Mouse (Mus musculus): ENCODE results near the gene Anks1b.
A peak's percentile ranks its signal among the peaks of the same experiment; 100 is the strongest.

The Anks1b gene

DNA sequence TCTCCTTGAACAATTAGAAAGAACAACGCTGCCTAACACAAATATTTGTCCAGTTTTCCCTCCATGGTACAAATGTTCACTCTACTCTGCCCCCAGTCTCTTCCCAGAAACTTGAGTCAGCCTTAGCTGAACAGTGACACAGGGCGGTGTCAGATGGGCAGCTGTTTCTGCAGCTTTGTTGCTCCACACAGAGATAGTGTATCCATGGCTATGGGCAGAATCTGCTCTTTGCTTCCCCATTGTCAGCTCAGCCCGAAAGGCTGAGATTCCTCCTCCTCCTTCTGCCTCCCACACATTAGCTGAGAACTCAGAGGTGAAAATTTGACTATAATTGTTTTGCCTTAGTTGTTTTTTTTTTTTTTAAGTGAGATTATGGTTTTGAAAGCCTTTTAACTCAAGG is 1024.6 kb downstream of the Anks1b start:
- DNase-seq, result no peak

DNA sequence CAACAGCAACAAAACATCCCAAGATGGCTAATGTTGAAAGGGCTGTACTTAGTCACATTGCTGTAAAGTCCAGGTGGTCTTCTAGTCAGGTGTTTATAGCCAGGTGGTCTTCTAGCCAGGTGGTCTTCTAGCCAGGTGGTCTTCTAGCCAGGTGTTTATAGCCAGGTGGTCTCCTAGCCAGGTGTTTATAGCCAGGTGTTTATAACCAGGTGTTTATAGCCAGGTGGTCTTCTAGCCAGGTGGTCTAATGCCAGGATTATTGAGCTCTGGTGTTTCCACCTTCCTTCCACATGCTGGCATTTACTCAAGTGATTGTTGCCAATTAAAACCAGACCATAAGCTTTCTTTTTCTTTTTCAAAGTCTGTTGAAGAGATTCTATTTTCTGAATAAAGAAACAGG is 1030.9 kb downstream of the Anks1b start:
- no peak for DNase-seq

DNA sequence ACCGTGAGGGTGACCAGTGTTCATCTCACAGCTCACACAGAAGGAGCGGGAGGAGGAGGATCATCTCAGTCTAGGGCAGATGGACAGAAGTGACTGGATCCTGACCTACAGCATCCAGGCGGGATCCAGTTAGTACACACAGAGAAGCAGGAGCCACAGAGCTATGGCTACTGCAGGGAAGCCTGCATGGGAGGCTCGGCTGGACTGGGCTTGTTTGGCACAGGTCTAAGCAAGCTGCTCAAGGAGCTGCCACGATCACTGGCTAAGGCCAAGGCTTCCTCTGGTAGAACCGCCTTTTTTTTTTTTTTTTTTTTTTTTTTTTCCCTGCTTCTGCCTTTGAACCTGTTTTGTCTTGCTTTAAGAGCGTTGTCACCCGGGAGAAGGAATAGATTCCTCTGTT is 1034.1 kb downstream of the Anks1b start:
- no peak for DNase-seq

DNA sequence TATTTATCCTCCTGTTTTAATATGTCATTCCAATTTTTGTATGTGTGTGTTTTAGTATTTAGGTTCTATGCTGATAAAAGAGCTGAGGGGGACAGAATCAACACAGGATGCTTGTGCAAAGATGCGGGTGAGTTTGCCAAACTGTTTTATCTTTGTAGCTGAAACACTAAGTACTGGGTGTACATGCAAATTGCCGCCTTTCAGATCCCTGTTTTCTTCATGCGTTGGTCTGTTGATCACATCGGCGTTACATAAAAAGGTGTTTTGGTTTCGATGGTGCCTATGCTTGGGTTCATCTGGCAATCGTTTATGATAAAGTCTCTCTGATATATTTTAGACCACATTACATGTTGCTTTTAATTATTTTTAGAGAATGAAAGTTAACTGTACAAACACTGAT is 1050.2 kb downstream of the Anks1b start:
- DNase-seq, result no peak

DNA sequence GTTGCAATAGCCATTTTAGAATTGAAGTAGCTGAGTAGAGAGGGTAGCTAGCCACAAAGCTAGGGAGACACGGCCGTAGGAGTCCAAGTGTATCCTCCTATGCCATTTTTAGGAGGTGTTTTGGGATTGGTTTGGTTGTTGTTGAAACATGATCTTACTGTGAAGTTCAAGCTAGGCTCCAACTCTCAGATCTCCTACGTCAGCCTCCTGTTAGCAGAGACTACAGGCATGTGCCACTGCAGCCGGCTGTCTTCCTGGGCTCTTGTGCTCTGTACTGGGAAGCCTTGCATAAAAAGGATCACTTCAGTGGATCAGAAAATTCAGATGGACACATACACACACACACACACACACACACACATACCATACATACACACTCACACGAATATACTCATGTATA is 1059.8 kb downstream of the Anks1b start:
- no peak for DNase-seq

DNA sequence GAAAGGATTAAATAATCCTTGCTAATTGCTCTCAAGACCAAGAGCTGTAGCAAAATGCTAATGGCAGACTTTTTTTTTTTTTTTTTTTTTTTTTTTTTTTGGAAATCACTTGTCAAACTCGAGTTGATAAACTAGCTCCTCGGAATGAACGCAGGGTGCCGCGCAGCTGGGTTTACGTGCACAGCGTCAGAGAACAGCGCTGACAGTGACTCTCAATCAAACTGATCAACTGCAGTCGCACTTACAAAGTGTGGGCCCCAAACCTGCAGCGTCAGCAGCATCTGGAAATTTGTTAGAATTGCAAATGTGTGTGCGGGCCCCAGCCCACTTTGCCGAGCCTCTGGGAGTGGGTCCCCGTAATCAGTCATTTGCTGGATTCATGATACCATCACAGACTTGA is 1061.4 kb downstream of the Anks1b start:
- DNase-seq, result no peak

DNA sequence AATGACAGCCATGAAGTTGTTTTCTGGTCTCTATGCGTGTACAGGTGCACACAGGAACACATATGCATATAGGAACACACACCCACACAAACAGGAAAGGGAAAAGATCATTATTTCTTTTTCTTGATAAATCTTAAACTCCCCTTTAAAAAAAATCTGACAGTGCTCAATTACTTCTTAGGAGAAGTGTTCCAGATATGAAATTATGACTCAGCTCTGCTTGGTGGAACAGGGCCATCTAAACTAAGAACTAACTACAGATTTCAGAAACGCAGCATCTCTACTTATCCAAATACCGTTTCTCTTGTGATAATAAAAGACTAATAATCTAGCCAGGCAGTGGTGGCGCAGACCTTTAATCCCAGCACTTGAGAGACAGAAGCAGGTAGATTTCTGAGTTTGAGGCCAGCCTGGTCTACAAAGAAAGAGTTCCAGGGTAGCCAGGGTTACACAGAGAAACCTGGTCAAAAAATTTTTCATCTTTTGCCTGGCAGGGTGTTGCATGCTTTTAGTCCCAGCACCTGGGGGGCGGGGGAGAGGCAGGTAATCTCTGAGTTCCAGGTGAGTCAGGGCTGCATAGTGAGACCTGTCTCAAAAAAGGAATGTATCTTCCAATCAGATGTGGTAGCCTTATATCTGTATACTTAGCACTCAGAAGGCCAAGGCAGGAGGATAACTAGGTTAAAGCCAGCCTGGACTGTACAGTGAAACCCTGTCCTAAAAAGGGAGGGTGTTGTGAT is 1064.6 kb downstream of the Anks1b start:
- DNase-seq, result no peak

DNA sequence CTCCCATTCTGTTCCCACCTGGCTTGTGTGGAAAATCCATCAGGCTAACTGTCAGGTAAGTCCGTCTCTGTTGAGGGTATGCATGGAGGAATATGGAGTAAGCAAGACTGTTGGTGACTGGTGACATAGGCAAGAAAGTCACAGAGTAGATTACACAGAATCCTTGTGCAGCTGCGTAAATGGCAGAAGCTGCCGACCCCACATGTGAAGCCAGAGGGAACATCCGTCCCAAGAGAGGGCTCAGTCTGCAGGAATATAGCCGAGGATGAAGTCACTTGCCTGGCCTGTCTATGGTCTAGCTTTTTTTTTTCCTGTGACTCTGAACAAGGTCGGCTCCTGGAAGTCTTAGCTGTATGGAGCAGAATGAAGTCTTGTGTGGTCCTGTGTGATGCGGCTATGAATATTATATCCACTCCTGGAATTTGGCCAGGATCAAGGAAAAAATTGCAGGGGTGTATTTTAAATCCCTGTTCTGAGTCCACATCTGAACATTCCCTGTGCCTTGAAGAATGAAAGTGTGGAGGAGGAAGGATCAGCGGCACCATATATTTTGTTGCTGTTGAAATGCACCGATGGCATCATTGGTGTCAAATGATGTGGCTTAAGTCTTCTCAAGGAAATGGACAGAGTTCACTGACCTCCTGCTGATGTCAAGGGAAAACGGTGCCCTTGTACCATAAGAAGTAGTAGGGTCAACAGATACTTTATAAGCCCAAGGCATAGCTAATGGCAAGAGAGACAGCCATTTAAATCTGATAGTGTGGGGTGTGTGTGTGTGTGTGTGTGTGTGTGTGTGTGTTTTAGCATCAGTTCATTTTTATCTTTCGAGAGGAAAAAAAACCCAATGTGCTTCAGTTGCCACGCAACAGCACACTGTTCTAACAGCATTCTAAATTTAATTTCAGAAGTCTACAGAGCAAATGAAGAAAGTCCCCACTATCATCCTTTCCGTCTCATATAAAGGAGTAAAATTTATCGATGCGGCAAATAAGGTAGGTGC is 1067.5 kb downstream of the Anks1b start:
- DNase-seq, result no peak

DNA sequence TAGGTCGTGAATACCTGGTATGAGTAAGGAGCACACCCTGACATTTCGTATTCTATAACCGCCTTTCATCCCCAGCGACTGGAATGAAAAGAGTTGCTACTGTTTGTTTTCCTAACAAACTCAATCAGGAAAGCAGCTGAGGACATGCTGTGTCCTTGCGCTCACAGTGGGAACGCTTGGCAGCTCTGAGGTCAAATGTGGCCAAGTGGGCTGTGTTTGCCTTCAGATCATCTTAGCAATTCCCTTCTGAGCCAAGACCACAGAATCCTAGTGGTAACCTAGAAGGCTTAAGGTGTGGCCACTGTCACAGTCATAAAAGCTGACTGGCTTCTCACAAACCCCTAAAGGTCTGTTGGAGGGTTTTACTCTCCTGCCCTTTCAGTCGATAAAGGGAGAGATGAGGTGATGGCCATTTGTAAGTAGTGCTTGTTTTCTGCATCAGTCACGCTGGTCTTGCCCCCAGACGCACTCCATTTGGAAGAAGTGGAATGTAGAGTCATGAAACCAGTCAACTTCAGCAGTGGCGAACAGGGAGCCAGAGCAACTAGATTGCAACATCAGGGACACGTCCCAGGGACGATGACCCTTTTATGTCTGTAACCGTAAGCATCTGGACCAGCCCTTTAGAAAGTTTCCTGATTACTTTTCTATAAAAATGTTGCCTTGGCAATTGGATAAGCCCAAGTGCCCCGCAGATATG is 1068.8 kb downstream of the Anks1b start:
- peak; percentile 41 for DNase-seq

DNA sequence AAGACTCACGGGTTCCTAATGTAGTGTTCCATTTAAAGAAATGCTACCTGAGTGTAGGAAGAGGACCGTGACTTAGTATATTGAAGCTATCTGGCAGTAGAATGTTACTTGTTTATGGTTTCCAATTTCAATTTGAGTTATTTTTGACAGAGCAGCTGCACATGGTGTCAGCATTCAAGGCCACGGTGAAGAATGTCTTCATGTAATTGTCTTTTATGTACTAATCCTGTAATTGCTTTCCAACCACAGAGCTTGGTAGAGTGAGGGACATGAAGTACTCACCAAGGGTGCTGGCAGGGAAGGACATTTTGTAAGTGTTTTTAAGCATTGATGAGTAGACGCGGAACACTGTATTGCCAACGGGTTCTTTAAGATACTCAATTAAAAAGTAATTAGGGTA is 1073.7 kb downstream of the Anks1b start:
- no peak for DNase-seq

DNA sequence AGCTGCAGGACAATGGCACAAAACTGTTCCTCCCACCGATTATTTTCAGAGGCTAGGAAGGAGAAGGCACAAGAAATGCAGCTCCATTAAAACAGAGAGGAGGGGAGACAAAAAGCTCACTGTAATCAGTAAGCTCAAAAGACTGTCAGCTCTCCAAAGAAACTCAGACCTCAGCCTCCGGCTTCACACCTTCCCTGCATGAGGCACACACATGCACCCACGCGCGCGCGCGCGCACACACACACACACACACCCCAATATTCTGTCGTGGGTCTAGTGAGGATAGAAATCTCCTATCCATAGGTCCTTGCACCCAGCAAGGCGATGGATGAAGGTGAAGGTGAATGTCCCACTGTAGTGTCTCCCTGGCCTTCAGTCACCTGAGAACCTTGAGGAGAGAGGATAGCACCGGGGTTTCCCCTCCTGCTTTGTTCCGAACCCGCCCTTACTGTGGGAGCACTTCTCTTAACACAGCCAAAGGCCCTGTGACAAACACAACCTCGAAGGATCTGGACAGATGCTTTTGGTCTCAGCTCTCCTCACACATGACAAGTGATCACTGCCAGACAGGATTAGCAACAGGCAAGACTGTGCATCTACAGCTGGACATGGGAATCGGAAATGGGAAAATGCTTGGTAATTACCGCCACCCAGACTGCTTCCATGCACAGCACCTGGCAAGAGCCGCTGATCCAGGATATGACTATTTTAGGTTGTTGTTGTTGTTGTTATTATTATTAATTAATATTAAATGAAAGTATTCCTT is 1074.5 kb downstream of the Anks1b start:
- DNase-seq, result no peak

DNA sequence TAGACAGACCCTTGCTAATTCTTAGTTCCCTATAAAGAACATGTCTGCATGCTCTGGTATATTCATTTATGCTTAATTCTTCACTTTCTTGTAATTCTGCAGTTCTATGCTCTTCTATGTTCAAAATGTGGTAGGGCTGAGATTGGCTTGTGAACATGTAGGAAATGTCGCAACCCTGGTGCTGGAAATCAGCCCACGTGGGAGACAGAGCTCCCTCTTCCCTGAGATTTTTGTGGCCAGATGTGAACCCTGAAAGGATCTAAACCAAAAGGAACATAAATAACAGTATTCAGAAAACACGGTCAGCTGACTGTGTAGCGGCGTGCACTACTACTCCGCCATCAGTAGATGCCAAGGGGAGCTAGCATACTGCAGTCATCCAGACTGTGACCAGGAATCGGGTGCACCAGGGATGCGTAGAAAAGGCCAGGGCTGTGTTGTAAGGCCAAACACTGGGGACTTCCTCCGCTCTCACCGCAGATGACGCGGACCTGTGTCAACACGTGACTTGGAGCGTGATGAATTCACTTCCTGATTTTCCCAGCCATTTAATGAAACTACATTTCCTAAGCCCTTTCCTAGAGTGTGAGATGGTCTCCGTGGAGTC is 1079.9 kb downstream of the Anks1b start:
- DNase-seq, result no peak

DNA sequence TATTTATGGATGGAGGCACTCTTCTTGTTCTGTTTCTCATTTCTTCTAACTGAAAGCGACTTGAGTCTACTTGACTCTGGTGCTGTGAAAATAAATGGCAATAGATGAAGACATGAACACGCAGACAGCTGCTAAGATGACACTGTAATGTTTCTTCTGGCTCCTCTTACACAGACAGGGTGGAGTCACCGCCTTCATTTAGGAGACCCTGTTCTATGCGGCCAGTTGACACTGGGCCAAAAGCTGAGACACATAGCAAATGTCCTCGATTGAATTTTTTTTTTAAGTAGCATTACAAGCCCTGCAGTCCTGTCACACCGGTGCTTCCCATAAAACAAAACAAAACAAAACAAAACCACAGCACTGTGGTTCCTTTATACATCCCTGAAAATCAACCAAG is 1080.5 kb downstream of the Anks1b start:
- no peak for DNase-seq

DNA sequence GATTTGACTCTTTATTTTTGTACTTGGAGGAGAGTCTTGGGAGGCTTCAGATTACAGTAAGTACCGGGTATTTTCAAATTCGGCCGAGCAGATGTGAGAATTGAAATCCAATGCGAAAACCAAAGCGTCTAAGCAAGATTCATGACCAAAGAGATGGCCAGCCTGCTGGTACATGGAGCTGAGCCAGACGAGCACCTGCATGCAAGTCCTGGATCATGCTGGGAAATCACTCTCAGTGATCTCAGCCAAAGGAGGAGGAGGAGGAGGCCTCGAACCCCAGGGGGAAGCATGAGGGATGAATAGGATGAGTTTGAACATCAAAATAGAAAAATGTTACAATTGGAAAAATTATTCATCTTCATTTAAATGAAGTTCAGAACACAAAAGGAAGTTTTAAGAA is 1087.1 kb downstream of the Anks1b start:
- DNase-seq, result peak; percentile 37

DNA sequence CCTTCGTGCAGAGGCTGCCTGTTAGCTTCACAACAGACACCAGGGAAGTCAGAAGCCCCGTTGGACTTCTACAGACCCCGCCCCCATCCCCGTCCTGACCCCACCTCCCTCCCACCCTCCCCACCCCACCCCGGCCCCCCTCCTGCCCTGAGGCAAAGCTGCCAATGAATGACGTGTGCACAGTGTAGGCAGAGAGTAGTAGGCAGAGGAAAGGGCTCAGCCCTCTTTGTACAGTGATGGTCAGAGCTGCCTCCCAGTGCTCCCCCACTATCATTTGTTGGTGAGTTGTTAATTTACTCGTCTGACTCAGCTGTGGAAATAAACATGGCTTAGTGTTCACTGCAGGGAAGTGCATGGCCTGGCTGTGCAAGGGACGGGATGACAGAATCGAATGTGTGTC is 1091.2 kb downstream of the Anks1b start:
- DNase-seq, result no peak

DNA sequence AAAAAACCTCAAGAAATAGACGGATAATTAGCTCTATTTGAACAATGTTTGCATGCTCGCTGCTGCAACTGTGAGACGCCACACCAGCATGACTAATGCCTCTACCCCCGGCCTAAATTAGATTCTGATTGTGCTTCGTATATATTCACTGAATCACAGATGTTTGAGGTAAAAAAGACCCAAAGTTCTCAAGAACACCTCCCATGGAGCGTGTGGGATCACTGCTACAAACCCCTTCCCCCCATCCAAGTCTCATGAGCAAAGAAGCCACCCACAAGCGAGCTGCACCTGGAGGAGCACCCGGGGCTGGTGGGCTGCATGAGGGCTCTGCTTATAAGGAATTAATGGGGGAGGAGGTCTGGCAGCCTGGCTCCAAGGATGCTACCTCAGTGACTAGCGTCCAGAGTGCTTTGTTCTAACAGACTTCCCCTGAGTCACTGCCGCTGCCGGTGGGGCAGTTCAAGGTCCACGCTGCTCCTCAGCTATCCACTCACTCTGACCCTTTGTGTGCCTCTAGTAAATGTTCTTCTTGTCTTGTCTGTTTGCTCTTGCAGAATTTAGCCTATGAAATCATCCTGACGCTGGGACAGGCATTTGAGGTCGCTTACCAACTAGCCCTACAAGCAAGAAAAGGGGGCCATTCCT is 1092.5 kb downstream of the Anks1b start:
- DNase-seq, result no peak

DNA sequence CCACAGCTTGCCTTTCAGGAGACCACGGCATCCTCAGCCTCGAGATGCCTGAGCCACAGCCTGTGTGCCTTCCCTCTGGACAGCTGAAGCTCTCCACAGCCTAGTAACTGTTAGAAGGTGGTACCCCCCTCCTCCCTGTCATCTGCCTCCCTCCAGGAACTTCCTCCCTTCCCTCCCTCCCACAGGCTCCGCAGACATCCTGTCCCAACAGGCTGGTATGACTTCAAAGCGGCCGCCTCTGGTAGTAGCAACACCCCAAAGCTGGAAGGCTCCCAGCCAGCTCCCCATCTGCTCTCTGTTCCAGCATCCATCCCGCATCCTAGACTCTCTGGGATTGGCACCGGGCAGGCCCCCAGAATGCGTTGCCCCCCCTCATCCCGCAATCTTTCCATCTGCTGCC is 1093.5 kb downstream of the Anks1b start:
- DNase-seq, result peak; percentile 69

DNA sequence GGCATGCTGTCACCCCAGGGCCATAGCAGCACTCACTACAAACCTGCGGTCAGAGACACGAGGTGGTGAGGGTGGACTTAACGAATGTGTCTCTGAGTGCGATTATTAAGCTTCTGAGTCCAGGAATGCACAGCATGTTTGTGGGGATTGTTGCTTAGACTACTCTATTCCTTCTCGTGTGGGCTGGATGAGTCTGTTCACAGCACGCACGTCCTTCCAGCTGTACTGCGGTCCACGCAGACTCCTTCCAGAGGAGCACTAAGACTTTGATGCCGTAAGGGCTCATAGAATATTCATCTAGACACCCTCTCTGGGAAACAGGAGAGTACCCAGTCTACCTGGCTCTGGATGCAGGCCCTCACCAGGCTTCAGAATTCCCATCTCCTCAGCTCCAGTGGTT is 1094.9 kb downstream of the Anks1b start:
- DNase-seq, result no peak

DNA sequence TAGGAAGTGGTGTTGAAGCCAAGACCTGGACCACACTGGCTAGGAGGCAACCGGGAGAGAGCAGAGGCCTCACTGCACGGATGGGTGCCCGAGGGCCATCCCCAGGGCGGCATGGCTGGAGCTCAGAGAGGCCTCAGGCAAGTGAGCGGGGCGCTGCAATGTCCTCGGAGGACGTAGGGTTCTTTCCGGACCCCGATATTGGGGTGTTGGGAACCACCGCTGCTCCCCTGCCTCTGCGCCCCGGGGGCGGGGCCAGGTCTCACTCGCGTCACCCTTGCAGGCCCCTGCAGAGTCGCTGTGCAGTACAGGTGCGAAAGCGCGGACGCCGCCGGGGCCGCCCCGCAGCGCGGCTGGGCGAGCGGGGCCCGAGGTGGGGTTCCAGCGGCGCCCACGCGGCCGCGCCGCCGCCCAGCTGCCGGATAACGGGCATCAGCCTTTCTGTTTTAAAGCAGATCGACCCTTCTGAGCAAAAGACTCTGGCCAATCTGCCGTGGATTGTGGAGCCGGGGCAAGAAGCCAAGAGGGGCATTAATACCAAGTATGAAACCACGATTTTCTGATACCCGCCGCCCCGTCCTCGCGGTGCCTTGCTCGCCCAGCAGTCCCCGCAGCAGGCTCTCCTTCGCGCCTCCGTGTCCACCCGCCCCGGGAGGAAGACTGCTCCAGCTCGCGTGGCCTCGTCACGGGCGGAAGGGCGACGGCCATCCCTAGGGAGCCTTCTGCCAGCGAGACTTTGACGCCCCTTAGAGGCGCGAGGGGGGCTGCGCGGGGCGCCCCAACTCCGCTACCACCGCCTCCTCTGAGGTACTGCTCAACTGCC is 1096.3 kb downstream of the Anks1b start:
- DNase-seq, result peak; percentile 32

DNA sequence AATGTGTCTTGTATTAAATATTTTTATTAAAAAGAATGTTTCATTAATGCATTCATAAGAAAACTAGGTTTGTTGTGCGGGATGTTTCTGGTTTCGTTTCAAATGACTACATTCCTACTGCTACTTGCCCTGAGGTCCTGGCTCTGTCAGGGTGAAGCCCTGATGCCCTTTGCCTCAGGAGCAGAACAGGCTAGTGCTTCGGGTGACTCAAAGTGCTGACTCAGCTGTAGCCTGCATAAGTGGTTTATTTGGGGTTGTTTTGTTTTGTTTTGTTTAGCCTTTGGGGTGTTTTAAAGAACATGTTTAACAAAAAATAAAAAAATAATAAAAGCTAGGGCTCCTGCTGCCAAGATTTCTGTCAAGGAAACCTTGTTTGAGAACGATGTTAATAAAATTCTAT is 1097.3 kb downstream of the Anks1b start:
- no peak for DNase-seq

DNA sequence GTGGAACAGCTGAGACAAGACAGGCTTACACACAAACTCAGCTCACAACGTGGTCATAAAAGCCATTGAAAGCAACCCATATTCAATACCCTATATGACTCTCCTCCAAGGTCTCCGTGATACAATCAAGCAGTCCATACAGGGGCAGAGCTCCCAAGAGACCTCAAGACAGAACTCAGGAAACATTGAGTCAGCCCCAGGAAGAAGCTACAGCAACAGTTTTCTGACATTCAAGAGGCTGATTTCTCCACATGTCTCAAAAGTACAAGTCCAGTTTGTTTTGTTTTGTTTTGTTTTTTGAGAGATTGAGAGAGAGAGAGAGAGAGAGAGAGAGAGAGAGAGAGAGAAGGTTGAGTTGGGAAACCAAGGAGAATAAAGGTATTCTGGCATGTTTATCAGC is 1100.8 kb downstream of the Anks1b start:
- DNase-seq, result no peak
